Mouse (Mus musculus): Measurements from ENCODE around the gene Lclat1.

- TF ChIP-seq TCF3 (IDR thresholded peaks at IDR 0.05; ENCODE audit: insufficient read length, low read depth) (no peak), POLR2A (IDR thresholded peaks at IDR 0.05; ENCODE audit: insufficient read length, low read depth) (no peak)
Observed at GRCm38 (mm10) chr17:73238501-73238900, 130.7 kb downstream of the Lclat1 start.
